Mouse (Mus musculus): Measurements from ENCODE around the gene H2-Q2. TPM values are rescaled to one million over a fixed set of nuclear protein-coding genes. Genes with fewer than 3 reads are reported as not detected.
"Not testable (repeated sequence)": the region's sequence is repeated elsewhere in the genome, so short reads cannot be mapped to it uniquely, and the experiment has no call there.

Gene H2-Q2
- not detected in 2 replicates for polyA plus RNA-seq (2011; ENCODE audit: insufficient read length, low read depth, missing spikeins)

GRCm38 (mm10) chr17:35342071-35342671 lies at the start of gene H2-Q2:
H2-Q2 (plus strand) TSS chr17:35342242.
- no peak for TF ChIP-seq POLR2A (IDR thresholded peaks at IDR 0.05; ENCODE audit: low read depth, low read length)
- no peak for TF ChIP-seq CTCF (IDR thresholded peaks at IDR 0.05; ENCODE audit: borderline replicate concordance, insufficient read depth, low read length)
- no peak within 1 kb of the TSS for H3K4me3 ChIP-seq (ENCODE audit: insufficient read depth, low read length)
- no peaks in the 10 kb centered on the region for H3K4me1 ChIP-seq (ENCODE audit: control insufficient read depth, insufficient read depth, low read length)
- no peak within 1 kb of the TSS for H3K27ac ChIP-seq (ENCODE audit: insufficient read depth, low read length)

- H3K27ac ChIP-seq (ENCODE audit: insufficient read depth, low read length) = not testable (repeated sequence)
- peak; percentile 28; the same call in 1 of the 2 replicates for TF ChIP-seq CTCF (IDR thresholded peaks at IDR 0.05; ENCODE audit: borderline replicate concordance, insufficient read depth, low read length)
Observed at GRCm38 (mm10) chr17:35295796-35296195, 46.2 kb upstream of the H2-Q2 start.

DNA sequence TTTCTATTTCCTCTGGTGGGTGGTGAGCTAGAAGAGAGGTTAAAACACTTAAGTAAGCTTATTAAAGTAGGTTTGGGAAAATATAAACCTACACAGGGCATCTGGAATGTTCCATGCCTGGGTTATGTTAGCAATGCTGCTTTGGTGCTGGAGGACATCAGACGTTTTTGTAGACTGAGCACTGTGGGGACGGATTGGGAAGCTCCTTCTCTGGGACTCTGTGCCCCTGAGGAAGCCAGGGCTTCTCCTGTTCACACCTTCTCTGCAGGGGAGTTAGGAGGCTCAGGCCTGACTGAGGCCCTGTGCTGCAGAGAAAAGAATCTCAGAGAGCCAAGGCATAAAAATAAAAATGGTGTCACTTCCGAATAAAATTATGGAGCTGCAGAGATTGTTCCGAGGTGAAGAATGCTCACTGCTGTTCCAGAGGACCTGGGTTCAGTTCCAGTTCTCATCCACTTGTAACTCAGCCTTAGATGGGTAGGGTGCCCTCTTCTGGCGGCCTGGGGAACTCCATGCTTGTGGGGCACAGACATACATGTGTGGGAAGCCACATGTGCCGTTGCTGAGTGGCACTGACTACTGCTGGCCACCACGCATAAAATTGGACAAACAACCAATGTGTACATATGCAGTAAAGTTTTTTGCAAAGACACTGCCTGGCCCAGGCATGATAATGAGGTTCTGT lies 41.6 kb upstream of the H2-Q2 start:
- H3K4me3 ChIP-seq (ENCODE audit: insufficient read depth, low read length); H3K4me1 ChIP-seq (ENCODE audit: control insufficient read depth, insufficient read depth, low read length); H3K27ac ChIP-seq (ENCODE audit: insufficient read depth, low read length): not testable (repeated sequence)

More at GRCm38 (mm10) chr17:35295796-35296195, 46.2 kb upstream of the H2-Q2 start:
- not testable (repeated sequence) for H3K4me3 ChIP-seq (ENCODE audit: insufficient read depth, low read length); H3K4me1 ChIP-seq (ENCODE audit: control insufficient read depth, insufficient read depth, low read length)

GRCm38 (mm10) chr17:35301645-35302258 lies 40.3 kb upstream of the H2-Q2 start:
- H3K27ac ChIP-seq (ENCODE audit: insufficient read depth, low read length) = no peak overlapping the region
- no peak for TF ChIP-seq POLR2A (IDR thresholded peaks at IDR 0.05; ENCODE audit: low read depth, low read length)
- TF ChIP-seq CTCF (IDR thresholded peaks at IDR 0.05; ENCODE audit: borderline replicate concordance, insufficient read depth, low read length) = peak; percentile 74

GRCm38 (mm10) chr17:35303271-35303670 lies 38.8 kb upstream of the H2-Q2 start:
- Histone ChIP-seq H3K4me3 (ENCODE audit: insufficient read depth, low read length) (no peak overlapping the region), H3K27ac (ENCODE audit: insufficient read depth, low read length) (no peak overlapping the region), H3K4me1 (ENCODE audit: control insufficient read depth, insufficient read depth, low read length) (no peaks in the 10 kb centered on the region)
- no peak for TF ChIP-seq CTCF (IDR thresholded peaks at IDR 0.05; ENCODE audit: borderline replicate concordance, insufficient read depth, low read length)
- no peak for TF ChIP-seq POLR2A (IDR thresholded peaks at IDR 0.05; ENCODE audit: low read depth, low read length)

More at GRCm38 (mm10) chr17:35301645-35302258, 40.3 kb upstream of the H2-Q2 start:
- Histone ChIP-seq H3K4me1 (ENCODE audit: control insufficient read depth, insufficient read depth, low read length) (no peaks in the 10 kb centered on the region), H3K4me3 (ENCODE audit: insufficient read depth, low read length) (no peak overlapping the region)

GRCm38 (mm10) chr17:35303756-35304350 lies 38.2 kb upstream of the H2-Q2 start:
- H3K4me1 ChIP-seq (ENCODE audit: control insufficient read depth, insufficient read depth, low read length) = no peaks in the 10 kb centered on the region
- no peak for TF ChIP-seq CTCF (IDR thresholded peaks at IDR 0.05; ENCODE audit: borderline replicate concordance, insufficient read depth, low read length)
- TF ChIP-seq POLR2A (IDR thresholded peaks at IDR 0.05; ENCODE audit: low read depth, low read length) = no peak
- no peak overlapping the region for H3K4me3 ChIP-seq (ENCODE audit: insufficient read depth, low read length)
- no peak overlapping the region for H3K27ac ChIP-seq (ENCODE audit: insufficient read depth, low read length)

DNA sequence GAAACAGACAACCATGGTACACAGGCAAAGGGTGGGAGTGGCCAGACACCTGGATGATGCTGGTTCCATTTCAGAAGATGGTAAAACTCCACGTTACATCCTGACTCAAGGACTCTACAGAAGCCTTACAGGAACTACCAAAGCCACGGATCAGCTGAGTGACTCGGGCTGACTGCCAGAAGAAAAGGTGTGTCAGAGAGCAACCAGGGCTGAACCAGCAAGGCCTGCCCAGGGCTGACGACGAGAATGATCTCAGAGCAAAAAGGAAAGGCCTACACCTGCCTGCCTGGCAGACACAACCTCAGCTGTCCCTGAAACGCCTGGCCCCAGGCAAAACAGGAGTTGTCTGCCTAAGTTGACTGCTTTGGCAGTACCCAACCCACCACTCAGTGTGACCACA lies 37.6 kb upstream of the H2-Q2 start:
- H3K4me1 ChIP-seq (ENCODE audit: control insufficient read depth, insufficient read depth, low read length) = no peaks in the 10 kb centered on the region
- no peak overlapping the region for H3K27ac ChIP-seq (ENCODE audit: insufficient read depth, low read length)
- TF ChIP-seq CTCF (IDR thresholded peaks at IDR 0.05; ENCODE audit: borderline replicate concordance, insufficient read depth, low read length) (no peak), POLR2A (IDR thresholded peaks at IDR 0.05; ENCODE audit: low read depth, low read length) (no peak)
- H3K4me3 ChIP-seq (ENCODE audit: insufficient read depth, low read length) = no peak overlapping the region

- not testable (repeated sequence) for H3K27ac ChIP-seq (ENCODE audit: insufficient read depth, low read length); H3K4me3 ChIP-seq (ENCODE audit: insufficient read depth, low read length); H3K4me1 ChIP-seq (ENCODE audit: control insufficient read depth, insufficient read depth, low read length)
Observed at GRCm38 (mm10) chr17:35304921-35305320, 37.1 kb upstream of the H2-Q2 start.

DNA sequence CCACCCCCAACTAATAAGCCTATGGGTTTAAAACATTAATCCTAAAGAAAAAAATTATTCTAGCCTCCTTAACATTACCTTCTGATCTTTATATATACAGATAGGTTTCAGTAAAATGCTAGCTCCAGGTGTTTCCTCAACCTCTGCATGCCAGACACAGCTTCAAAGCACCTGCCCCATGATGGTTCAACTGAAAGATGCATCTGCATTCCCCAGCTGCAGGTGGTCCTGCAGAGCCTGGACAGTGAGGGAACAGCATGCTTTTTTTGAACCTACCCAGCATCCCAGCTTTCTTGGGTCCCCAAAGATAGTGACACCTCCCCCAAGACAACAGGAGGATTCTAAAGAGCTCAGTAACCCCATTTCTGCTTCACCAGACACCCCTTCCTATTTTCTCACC lies 23.4 kb upstream of the H2-Q2 start:
- Histone ChIP-seq H3K4me3 (ENCODE audit: insufficient read depth, low read length) (no peak overlapping the region), H3K27ac (ENCODE audit: insufficient read depth, low read length) (no peak overlapping the region), H3K4me1 (ENCODE audit: control insufficient read depth, insufficient read depth, low read length) (no peaks in the 10 kb centered on the region)
- TF ChIP-seq CTCF (IDR thresholded peaks at IDR 0.05; ENCODE audit: borderline replicate concordance, insufficient read depth, low read length) = no peak
- TF ChIP-seq POLR2A (IDR thresholded peaks at IDR 0.05; ENCODE audit: low read depth, low read length) = no peak

All from embryonic fibroblast, embryonic 13.5 days (primary cell).